Mouse (Mus musculus): ENCODE data around the gene Camk1d.

DNA sequence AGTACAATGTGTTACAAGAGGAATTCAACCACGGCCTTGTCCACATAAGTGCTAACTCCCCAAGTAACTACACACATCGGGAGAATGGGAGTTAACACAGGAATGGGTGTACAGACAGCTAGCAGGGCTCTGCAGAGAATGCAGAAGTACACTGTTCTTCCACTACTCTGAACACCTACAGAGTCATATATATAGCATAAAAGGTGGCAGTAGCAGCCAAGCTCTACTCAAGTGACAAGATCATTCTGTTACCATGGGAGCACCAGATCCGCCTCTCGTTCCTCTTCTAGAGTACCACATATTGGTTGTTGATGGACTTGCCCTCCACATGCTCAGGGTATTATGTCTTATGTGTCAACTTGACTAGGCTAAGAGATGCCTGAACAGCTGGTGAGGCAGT is 165.4 kb downstream of the Camk1d start:
- TF ChIP-seq CTCF (IDR thresholded peaks at IDR 0.05; ENCODE audit: low read depth, low read length) (no peak), POLR2AphosphoS5 (IDR thresholded peaks at IDR 0.05; ENCODE audit: insufficient replicate concordance, low read depth, low read length) (no peak), TAL1 (conservative IDR thresholded peaks at IDR 0.05; ENCODE audit: low read depth, low read length) (no peak), GATA1 (IDR thresholded peaks at IDR 0.05; ENCODE audit: borderline replicate concordance, low read length) (no peak)
